Mouse (Mus musculus): ENCODE measurements around the gene Lmx1b. TPM values are rescaled to one million over a fixed set of nuclear protein-coding genes. Genes with fewer than 3 reads are reported as not detected.

The Lmx1b gene
- total and polyA plus RNA-seq, 3 experiments, result not detected

DNA sequence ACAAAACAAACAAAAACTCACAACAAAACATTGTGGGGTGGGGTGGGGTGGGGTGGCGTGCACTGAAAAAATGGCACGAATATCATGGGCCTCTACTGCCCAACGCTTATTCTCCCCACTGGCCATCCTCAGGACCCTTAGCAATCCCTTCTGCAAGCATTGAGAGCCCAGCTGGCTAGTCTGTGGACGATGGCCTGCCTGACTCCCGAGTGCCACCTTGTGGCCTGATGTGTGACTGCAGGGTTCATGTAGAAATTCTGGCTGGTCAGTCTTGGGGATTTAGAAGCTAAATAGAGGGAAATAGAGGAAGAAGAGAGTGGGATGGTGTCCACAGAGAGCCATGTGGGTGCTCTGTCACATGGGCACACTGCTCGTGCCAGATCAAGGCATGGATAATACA lies 82.1 kb downstream of the Lmx1b start:
- Histone ChIP-seq H3K36me3 (replicated peaks in 1 of 2; ENCODE audit: control insufficient read depth in 1 of 2, insufficient read depth in 1 of 2, low read length in 1 of 2) (no peaks in the 10 kb centered on the region), H3K9ac (ENCODE audit: insufficient read depth, low read depth) (no peak overlapping the region), H3K27me3 (replicated peaks) (peaks cover 77% of the 10 kb centered on the region), H3K79me2 (replicated peaks; ENCODE audit: control insufficient read depth, extremely low read depth, insufficient read depth, poor library complexity, severe bottlenecking) (no peaks in the 10 kb centered on the region), H3K4me2 (ENCODE audit: insufficient read depth, low read depth, poor library complexity, severe bottlenecking) (no peak overlapping the region), H3K4me3 (replicated peaks in 1 of 3; ENCODE audit: low read depth in 2 of 3, low read length in 2 of 3, poor library complexity in 1 of 3) (no peak overlapping the region), H3K9me3 (replicated peaks; ENCODE audit: low read length) (no peaks in the 10 kb centered on the region), H3K4me1 (ENCODE audit: control insufficient read depth in 1 of 2, insufficient read depth in 2 of 2) (no peaks in the 10 kb centered on the region), H3K27ac (ENCODE audit: insufficient read depth, low read depth) (no peak overlapping the region)
- in situ Hi-C loops (cut with MboI; ENCODE audit: low pct_ligation_motif_present, low pct_unique_long_range_greater_than_20kb, low sequenced_read_pairs), result loop anchor here (5.0 kb wide), 1 partner anchor 71 kb away; no protein-coding TSS in a partner anchor
- peak; percentile 44 for DNase-seq (ENCODE audit: extremely low read depth)
- dilution Hi-C loops (cut with MboI; ENCODE audit: extremely low pct_ligation_motif_present, extremely low pct_unique_long_range_greater_than_20kb, low sequenced_read_pairs), result no loop called here
- TF ChIP-seq SMC3 (IDR thresholded peaks at IDR 0.05; ENCODE audit: low read depth, low read length), result peak; percentile 90
- TF ChIP-seq RCOR1 (conservative IDR thresholded peaks at IDR 0.05; ENCODE audit: low read depth, low read length), result no peak
- no peak for TF ChIP-seq PAX5 (IDR thresholded peaks at IDR 0.05; ENCODE audit: low read length)
- peak; percentile 73 for TF ChIP-seq RAD21 (IDR thresholded peaks at IDR 0.05; ENCODE audit: low read depth, low read length)
- no peak for TF ChIP-seq NRF1 (IDR thresholded peaks at IDR 0.05; ENCODE audit: low read depth, low read length)
- peak; percentile 92 to 93 for TF ChIP-seq CTCF (conservative IDR thresholded peaks at IDR 0.05 in 1 of 2, IDR thresholded peaks at IDR 0.05 in 1 of 2; ENCODE audit: low read depth in 2 of 2, low read length in 2 of 2)
- no peak for TF ChIP-seq KAT2A (IDR thresholded peaks at IDR 0.05; ENCODE audit: insufficient replicate concordance, low read length)
- TF ChIP-seq UBTF (IDR thresholded peaks at IDR 0.05; ENCODE audit: low read depth, low read length), result no peak
- TF ChIP-seq MAFK (IDR thresholded peaks at IDR 0.05; ENCODE audit: insufficient replicate concordance, low read length), result no peak
- TF ChIP-seq SIN3A (IDR thresholded peaks at IDR 0.05; ENCODE audit: low read length), result no peak
- no peak for TF ChIP-seq USF2 (conservative IDR thresholded peaks at IDR 0.05; ENCODE audit: low read depth, low read length)
- TF ChIP-seq MAZ (IDR thresholded peaks at IDR 0.05; ENCODE audit: low read depth, low read length), result no peak
- TF ChIP-seq EP300 (IDR thresholded peaks at IDR 0.05; ENCODE audit: low read length), result no peak
- no peak for TF ChIP-seq ZMIZ1 (IDR thresholded peaks at IDR 0.05; ENCODE audit: low read depth, low read length)
- TF ChIP-seq USF1 (IDR thresholded peaks at IDR 0.05; ENCODE audit: low read depth, low read length), result no peak
- no peak for TF ChIP-seq MAX (IDR thresholded peaks at IDR 0.05; ENCODE audit: low read length)
- no peak for TF ChIP-seq E2F4 (IDR thresholded peaks at IDR 0.05; ENCODE audit: insufficient replicate concordance, low read depth, low read length)
- no peak for TF ChIP-seq ETS1 (conservative IDR thresholded peaks at IDR 0.05; ENCODE audit: low read depth, low read length)
- no peak for TF ChIP-seq MXI1 (IDR thresholded peaks at IDR 0.05; ENCODE audit: low read depth, low read length)
- TF ChIP-seq IRF4 (IDR thresholded peaks at IDR 0.05; ENCODE audit: low read depth, low read length), result no peak
- TF ChIP-seq CHD1 (IDR thresholded peaks at IDR 0.05; ENCODE audit: low read depth, low read length), result no peak
- no peak for TF ChIP-seq TBP (conservative IDR thresholded peaks at IDR 0.05; ENCODE audit: low read depth, low read length)
- no peak for TF ChIP-seq ELF1 (IDR thresholded peaks at IDR 0.05; ENCODE audit: low read depth, low read length)
- TF ChIP-seq ZC3H11A (IDR thresholded peaks at IDR 0.05; ENCODE audit: low read depth, low read length), result no peak; the same call in 1 of the 2 replicates
